Mouse (Mus musculus): ENCODE measurements around the gene Eepd1.

- TF ChIP-seq EP300 (IDR thresholded peaks at IDR 0.05; ENCODE audit: low read depth) (no peak), CTCF (IDR thresholded peaks at IDR 0.05; ENCODE audit: low read depth) (no peak)
These were observed 14.8 kb downstream of the Eepd1 start for GRCm38 (mm10) chr9:25496196-25496595.
